Mouse (Mus musculus): ENCODE measurements around the gene Gm21987.

Gene Gm21987

DNA sequence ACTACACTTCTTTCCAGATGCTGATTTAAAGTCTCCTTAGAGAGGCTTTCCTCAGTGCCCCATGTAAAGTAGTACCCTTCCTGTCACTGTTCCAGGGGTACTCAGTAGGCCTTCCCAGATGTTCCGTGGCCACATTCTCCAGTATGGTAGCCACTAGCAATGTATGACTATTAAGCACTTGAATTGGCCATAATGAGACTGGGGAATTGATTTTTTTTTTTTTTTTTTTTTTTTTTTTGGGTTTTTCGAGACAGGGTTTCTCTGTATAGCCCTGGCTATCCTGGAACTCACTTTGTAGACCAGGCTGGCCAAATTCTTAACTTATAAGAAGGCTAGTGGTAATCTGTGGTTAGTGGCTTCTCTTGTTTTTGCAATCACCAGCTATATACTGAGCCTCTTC, 3.0 kb downstream of the Gm21987 start:
- DNase-seq (ENCODE audit: low spot score in 2 of 2) = no peak

DNA sequence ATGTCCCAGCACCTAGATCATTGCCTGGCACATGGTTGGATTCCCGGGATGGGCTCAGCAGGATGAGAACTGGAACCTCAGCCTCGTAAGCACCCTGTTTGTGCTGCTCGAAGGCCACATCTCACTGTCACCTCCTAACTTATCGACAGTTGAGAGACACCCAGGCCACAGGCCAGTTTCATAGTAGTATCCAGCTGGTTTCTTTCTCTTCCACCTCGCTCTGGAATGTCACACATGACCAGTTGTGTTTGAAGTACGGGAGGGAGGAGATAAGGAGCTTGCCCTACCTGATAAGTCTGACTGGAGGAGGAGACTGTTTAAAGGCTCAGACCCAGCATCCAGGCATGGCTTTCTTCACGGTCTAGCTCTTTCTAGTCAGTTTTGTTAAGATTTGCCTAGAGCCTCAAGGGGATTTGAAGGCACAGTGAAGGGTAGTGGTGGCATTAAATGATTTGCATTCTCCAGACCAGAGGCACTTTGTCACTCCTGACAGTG, 3.6 kb downstream of the Gm21987 start:
- DNase-seq (ENCODE audit: low spot score in 2 of 2) = no peak

DNA sequence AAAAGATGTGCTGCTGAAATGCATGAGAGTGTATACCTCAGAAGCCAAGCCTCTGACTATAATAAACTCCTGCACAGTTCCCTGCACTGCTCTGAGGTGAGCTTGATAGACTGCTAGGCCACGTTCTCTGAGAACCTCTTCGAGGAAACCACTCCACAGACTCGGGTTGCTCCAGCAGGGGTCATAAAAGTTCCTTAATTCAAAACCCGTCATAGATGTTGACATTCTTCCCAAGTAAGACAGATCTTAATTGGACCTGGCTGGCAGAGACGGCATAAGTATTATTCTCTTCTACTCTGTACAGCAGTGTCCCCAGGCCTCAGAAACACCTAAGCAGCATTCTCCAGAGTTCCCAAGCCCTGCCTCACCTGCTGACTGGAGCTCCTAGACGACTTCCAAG, 4.1 kb downstream of the Gm21987 start:
- no peak for DNase-seq (ENCODE audit: low spot score in 2 of 2)

DNA sequence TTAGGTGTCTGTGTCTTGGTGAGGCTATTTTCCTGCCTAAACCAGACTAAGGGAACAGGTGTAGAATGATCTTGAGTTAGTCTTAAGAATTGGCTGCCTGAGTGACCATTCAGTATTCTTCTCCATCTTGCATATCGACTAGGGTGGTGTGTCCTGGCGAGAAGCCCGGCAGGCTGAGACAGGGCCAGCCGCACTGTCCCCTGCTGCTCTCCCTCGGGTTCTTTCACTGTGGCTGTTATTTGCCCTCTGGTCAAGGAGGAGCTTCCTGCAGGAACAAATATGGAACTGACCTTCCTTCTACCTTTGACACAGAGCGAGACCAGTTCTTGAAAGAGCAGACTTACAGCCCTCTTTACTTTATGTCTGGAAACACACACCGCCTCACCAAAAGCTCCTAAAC, 5.2 kb downstream of the Gm21987 start:
- no peak for DNase-seq (ENCODE audit: low spot score in 2 of 2)

DNA sequence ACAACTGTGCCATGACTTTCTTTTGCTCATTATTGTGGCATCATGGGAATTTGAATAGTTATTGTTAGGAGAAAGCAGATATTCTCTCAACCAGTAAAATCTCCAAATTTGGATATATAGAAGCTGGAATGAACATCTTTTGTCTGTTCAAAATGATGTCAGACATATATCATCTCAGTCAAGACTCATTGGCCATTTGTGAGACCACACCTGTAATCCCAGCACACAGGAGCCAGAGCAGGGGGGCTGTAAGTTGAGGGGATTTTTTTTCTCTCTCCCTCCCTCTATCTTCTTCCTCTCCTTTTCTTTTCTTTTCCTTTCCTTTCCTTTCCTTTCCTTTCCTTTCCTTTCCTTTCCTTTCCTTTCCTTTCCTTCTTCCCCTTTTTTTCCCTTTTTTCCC, 6.0 kb downstream of the Gm21987 start:
- DNase-seq (ENCODE audit: low spot score in 2 of 2) = no peak

DNA sequence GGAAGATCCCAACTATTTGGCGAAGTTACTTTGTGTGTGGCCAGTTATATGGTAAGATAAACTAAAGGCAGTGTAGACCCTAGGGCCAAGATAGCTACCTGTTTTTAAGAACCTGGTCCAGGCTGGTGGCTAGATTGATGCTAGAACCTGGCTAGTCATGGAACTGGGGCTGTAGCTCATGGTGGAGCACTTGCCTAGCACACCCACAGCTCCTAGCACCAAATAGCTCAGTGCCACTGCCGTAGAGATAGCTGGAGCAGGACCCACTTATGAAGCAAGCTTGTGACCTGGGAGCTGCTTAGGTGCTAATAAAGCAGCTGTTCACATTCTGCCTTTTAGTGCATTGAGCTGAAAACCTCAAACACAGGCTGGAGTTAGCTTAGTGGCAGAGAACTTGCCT, 6.8 kb downstream of the Gm21987 start:
- no peak for DNase-seq (ENCODE audit: low spot score in 2 of 2)

DNA sequence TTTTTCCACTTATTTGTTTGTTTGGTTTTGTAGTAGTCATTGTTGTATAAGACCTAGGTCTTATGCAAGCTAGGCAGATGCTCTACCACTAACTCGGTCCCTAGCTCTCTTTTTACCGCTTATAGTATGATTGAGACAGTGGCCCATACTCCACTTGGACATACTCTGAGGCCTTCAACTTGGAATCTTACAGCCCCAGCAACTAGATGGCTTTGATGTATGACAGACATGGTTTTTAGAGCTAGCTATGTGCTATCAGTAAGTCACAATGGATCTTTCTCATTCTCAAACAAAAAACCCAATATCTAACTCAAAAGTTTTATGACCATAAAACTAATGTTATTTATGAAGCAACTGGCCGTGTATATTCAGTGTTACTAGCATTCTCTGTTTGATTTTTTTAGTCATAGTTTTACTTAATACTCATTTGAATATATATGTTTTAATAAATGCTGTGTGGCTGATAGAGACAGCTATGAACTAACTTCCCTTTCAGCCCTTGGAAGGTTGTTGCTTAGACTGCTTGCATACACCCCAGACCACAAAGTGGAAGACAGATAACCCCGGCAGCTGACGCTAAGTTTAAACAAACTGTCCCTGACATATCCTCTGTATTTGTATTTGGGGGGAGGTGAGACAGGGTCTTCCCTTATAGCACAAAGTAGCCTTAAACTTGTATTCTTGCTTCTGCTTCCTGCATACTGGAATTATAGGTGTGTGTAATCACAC, 7.5 kb downstream of the Gm21987 start:
- DNase-seq (ENCODE audit: low spot score in 2 of 2) = no peak

DNA sequence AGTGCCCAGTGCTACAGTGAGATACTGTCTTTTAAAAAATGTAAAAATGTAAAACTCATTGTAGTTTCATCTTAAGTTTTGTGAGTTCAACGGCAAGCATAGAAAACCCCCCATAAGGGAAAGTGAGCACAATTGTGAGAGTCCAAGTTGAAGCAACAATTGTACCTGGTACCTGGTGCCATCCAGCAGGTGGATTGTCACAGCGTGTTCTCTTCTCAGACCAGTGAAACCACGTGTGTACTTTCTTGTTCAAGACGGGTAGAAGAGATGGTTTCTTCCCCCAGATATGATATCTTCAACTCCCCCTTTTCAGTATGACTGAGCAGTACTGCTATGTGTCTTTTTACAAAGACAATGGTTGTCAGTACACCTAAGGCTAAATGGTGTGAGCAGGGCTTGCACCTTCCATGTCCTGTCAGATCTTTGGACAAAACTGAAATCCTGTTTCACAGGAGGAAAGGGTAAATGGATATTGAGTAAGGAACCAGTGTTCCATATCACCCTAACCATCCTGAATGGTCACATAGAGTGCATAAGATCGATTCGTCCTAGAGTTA, 11.5 kb downstream of the Gm21987 start:
- no peak for DNase-seq (ENCODE audit: low spot score in 2 of 2)

DNA sequence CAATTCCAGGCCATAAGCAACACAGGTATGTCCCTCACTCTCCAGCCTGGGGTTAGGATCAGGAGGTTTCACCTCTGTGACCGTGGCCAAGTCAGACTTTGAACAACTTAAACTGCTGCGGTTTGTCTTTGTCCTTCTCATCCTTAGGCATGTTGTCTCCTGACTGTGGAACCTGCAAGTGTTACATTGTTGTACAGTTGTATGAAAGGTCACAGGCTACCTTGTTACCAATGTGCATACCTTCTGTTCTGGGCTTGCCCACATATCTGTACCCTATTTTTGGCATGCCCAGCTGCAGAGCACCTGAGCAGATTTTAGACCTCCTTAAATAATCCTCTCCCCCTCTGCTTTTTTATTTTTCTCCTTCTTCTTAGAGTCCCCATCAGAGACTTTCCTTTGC, 12.4 kb downstream of the Gm21987 start:
- DNase-seq (ENCODE audit: low spot score in 2 of 2) = no peak

DNA sequence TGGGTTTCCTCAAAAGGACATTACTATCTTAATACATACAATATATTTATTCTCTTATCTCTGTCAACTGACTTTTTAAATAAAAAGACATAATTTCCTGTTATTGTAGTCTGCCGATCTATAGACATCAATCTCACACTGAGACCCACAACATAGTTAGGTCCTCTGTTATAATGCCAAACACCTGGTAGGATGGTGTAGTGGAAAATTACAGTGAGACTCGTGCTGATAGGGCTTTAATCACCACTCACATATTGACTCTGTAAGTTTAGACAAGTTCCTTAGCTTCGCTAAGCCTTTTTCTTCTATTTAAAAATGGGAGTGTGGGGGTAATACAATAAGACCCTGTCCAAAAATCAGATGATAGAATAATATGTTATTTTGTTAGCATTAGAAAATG, 13.0 kb downstream of the Gm21987 start:
- no peak for DNase-seq (ENCODE audit: low spot score in 2 of 2)

DNA sequence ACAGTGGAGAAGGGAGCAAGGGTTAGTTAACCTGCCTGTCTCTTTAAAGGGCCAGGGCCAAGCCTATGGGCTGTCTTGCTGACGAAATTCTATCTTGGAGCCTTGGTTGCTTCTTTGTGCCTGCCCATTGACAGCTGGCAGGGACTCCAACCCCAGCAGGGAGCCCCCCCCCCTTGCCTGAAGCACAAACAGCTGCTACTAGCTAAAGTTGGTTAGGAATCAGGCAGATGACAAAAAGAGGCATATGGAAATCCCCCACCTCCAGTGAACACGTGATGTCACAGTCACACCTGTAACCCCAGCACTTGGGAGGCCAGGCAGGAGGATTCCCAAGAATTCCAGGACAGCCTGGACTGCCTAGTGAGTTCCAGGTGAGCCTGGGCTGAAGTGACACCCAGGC, 13.5 kb downstream of the Gm21987 start:
- DNase-seq (ENCODE audit: low spot score in 2 of 2) = no peak

DNA sequence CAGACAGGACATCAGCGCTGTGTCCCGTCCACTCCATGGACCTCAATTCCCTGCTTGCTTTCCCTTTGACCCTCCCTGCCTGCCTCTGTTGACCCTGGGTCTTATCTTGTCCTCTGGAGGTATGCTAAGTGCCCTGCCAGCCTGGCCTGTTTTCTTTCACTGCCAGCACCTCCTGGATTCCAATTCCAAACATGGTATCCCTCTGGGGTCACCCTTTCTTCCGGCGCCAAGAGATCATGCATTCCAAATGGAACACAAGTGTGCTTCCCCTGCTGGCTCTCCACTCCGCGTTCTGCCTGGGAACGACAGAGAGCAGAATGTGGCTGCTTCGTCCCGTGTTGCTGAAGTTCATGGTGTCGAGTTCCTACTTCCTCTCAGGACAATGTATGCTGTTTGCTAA, 15.1 kb downstream of the Gm21987 start, which contains the start of gene Popdc2:
Popdc2 (plus strand) TSS at position 277 of the 400 bp plus-strand sequence.
- no peak for DNase-seq (ENCODE audit: low spot score in 2 of 2)

DNA sequence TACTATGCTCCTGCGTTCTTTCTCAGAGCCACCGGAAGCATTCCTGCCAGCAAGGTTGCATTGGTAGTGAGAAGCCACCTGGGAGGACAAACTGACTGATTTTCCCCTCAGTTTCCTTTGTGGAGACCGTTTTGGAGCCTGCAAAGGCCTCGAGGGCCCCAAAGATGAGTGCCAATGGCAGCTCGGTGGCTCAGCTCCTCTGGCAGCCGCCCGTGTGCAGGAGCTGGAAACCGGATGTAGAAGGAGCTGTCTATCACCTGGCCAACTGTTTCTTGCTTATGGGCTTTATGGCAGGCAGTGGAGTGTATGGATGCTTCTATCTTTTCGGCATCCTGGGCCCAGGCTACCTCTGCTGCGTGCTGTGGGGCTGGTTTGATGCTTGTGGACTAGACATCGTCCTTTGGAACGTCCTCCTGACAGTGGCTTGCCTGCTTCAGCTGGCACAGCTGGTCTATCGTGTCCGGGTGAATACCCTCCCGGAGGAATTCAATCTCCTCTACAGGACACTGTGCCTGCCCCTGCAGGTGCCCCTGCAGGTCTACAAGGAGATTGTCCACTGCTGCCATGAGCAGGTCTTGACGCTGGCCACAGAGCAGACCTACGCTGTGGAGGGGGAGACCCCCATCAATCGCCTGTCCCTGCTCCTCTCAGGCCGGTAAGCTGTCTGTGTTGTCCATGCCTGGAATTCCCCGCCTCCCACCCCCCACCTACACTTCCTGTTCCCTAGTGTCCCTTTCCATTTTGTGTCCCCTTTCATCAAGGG, 15.8 kb downstream of the Gm21987 start:
- no peak for DNase-seq (ENCODE audit: low spot score in 2 of 2)

DNA sequence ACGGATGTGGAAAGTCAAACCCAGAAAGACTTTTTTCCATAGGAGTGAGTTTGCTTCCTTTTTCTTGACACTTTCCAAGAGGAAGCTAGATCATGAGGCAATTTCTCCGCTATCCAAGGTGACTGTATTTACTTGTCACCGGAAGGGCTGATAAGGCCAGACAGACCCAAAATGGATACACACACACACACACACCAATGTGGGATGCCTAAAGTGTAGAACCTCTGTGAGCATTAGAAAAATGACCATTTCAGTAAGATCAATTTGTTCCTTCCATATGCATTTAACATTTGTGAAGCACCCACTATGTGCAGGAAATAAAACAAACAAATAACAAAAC, 16.4 kb downstream of the Gm21987 start:
- no peak for DNase-seq (ENCODE audit: low spot score in 2 of 2)

DNA sequence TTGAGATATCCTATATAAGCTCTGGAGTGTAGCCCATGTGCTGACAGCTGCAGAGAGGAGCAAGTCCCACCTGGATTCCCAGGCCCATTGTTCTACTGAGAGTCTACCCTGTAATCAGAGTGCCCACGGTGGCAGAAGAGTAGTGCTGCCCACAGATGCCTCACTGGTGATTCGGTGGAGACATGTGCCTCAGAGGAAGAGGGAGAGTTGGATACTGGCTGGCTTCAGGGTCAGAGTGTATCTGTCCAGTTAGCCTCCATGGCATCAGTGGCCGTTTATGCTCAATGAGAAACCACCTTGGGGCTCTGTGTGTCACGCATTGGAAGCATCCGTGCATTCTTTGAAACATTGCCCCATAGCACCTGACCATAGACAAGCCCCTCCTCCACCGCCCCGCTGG, 16.8 kb downstream of the Gm21987 start:
- DNase-seq (ENCODE audit: low spot score in 2 of 2) = no peak

DNA sequence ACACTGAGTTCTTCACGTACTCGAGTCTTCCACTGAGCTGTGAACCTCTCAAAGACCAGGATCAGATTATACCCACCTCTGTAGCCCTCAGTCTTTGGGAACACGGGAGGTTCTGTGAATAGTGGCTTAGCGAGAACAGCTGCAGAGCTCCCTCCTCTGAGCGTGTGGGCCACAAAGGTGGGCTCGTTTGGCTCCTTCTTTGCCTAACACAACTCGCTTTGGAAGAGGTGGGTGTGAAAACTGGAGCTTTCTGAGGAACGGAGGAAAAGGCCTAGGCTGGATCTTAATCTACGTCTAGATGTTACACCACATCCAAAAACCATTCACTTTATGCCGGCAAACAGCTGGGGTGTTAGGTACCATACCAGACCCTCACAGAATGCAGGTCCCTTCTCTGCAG, 18.6 kb downstream of the Gm21987 start:
- no peak for DNase-seq (ENCODE audit: low spot score in 2 of 2)

DNA sequence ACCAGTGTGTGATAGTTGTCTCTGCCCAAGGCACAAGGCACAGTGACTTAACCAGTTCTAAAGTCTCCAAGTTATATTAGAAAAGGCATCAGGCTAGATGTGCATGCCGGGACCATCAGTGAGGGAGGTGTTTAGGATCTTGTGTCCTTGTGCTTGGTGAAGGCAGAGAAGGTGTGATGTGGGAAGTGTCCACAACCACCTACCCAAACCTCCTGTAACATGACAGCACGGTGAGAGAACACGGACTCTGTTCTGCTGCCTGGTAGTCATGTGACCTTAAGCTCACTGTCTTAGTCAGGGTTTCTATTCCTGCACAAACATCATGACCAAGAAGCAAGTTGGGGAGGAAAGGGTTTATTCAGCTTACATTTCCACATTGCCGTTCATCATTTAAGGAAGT, 19.4 kb downstream of the Gm21987 start:
- DNase-seq (ENCODE audit: low spot score in 2 of 2) = no peak

DNA sequence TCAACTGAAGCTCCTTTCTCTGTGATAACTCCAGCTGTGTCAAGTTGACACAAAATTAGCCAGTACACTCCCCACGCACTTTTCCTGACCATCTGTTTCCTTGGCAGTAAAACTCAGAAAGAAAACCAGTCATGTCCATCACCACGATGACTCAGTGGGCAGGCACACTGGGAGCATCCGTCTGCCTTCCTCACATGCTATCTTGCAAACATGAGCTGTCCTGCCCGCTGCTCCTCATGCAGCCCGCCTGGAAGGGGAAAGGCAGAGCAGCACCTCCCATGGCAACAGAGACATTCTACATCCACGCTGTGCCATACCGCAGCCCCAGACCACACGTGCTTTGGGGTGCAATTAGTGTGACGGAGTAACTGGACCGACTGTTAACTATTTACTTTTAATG, 21.5 kb downstream of the Gm21987 start:
- DNase-seq (ENCODE audit: low spot score in 2 of 2) = no peak

DNA sequence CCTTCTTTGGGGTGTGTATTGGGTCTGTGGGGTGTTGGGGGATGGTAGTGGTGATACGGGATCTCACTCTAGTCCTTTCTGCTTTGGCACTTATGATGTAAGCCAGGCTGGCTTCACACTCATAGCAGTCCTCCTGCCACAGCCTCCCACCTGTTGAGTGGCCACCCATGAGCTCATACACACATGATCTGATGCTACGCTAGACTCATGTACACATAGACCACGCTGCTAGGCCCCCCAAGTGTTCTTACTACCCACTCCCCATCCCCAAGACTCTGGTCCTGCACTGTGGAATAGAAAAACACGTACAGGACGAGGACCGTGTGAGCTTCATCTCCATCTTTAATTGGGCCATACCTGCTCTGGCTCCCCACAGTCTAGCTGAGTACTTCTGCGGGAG, 22.2 kb downstream of the Gm21987 start:
- no peak for DNase-seq (ENCODE audit: low spot score in 2 of 2)

DNA sequence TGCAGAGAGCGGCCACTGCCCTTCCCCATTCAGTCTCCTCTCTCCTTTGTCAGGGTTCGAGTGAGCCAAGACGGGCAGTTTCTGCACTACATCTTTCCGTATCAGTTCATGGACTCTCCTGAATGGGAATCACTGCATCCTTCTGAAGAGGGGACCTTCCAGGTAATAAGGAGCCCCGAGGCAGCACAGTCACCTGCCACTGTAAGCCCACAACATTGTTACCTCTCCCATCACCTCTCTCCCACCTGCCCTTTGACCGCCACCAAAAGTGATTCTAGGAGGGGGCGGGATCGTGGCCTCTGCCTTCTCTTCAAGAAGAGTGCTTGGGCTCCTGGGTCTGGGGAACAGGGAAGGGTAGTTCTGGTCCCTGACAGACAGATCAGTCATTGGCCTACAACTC, 22.6 kb downstream of the Gm21987 start:
- no peak for DNase-seq (ENCODE audit: low spot score in 2 of 2)

DNA sequence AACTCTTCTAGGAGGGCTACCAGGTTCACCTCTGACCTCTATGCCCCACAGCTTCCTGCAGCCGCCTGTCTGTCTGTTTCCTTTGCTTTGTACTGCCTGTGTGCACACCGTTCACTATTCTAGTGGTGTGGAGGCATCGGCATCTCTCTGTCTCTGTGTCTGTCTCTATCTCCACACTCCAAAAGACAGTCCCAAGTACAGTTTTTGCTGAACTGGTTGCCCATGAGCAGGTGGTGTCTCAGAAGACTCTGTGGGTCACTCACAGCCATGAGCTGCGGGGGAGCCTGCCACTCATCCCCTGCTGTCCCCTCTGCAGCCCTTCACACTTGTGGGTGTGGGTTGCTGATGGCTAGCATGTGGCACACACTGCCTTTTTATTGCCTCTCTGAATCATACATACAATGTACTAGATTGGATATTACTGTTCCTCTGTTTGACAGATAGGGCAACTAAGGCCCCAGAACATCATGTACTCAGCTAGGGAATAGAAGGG, 23.2 kb downstream of the Gm21987 start:
- DNase-seq (ENCODE audit: low spot score in 2 of 2) = no peak

DNA sequence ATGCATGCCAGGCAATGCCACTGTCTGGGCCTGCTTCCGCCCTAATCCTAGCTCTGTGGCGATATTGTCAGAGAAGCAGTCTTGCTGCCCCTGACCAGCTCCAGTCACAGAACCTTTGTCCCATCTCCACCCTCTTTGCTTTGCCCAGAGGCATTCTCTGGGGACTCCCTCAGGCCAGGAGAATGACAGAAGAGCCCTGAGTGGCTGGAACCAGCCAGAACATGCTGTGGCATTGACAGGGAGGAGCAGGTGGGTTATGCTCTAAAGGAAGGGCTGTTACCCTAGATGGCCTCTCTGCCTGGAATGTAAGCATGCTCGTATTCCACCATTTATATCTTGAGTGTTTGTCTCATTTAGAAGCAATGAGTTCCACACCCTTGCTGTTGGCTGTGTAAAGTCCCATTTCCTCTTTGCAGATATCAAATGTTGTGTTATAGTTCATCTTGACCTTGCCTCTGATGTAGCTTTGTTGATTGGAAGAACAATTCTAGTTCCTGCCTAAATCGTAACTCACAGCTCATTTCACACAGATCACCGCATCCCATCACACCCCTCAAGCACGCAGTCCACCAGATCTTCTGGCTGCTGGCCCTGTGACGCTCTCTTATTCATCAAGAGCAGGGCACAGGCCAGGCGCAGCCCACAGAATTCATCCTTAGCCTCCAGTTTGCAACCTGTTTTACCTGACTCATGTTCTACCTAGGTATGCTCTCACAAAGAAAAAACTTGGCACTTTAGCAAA, 24.0 kb downstream of the Gm21987 start:
- DNase-seq (ENCODE audit: low spot score in 2 of 2) = no peak
